Mouse (Mus musculus): ENCODE results near the gene Olfr221. TPM values are rescaled to one million over a fixed set of nuclear protein-coding genes. Genes with fewer than 3 reads are reported as not detected.

The Olfr221 gene
- polyA plus RNA-seq, 1 experiment = not detected

GRCm38 (mm10) chr14:51996231-51996841, 45.9 kb downstream of the Olfr221 start:
- H3K27me3 ChIP-seq (ENCODE audit: control insufficient read depth, insufficient read depth, insufficient read length) = no peaks in the 10 kb centered on the region
- H3K4me3 ChIP-seq (ENCODE audit: insufficient read depth, poor library complexity, severe bottlenecking) = no peak overlapping the region
- H3K79me3 ChIP-seq (ENCODE audit: low read depth) = no peaks in the 10 kb centered on the region
- H3K79me2 ChIP-seq (ENCODE audit: control insufficient read depth, insufficient read depth) = no peaks in the 10 kb centered on the region
- no peak for TF ChIP-seq CTCF (IDR thresholded peaks at IDR 0.05; ENCODE audit: control insufficient read depth, insufficient read depth, insufficient read length)
- H3K36me3 ChIP-seq (ENCODE audit: control insufficient read depth, insufficient read depth) = peaks cover 72% of the 10 kb centered on the region
- H3ac ChIP-seq (ENCODE audit: control insufficient read depth, insufficient read length, low read depth) = no peak overlapping the region

GRCm38 (mm10) chr14:51995219-51995871, 46.9 kb downstream of the Olfr221 start:
- Histone ChIP-seq H3ac (ENCODE audit: control insufficient read depth, insufficient read length, low read depth) (no peak overlapping the region), H3K4me3 (ENCODE audit: insufficient read depth, poor library complexity, severe bottlenecking) (no peak overlapping the region), H3K27me3 (ENCODE audit: control insufficient read depth, insufficient read depth, insufficient read length) (no peaks in the 10 kb centered on the region), H3K36me3 (ENCODE audit: control insufficient read depth, insufficient read depth) (peaks cover 76% of the 10 kb centered on the region), H3K79me3 (ENCODE audit: low read depth) (no peaks in the 10 kb centered on the region), H3K79me2 (ENCODE audit: control insufficient read depth, insufficient read depth) (no peaks in the 10 kb centered on the region)
- no peak for TF ChIP-seq MYOD1 (IDR thresholded peaks at IDR 0.05; ENCODE audit: control insufficient read depth, insufficient read length, low read depth)
- TF ChIP-seq CTCF (IDR thresholded peaks at IDR 0.05; ENCODE audit: control insufficient read depth, insufficient read depth, insufficient read length) = no peak
- no peak for TF ChIP-seq USF1 (IDR thresholded peaks at IDR 0.05; ENCODE audit: low read depth)
- no peak for TF ChIP-seq MAX (IDR thresholded peaks at IDR 0.05)
- TF ChIP-seq MYOG (IDR thresholded peaks at IDR 0.05; ENCODE audit: control insufficient read depth, extremely low read depth, insufficient read length) = no peak
- no peak for TF ChIP-seq FOSL1 (IDR thresholded peaks at IDR 0.05; ENCODE audit: insufficient read depth, low read length, poor library complexity, severe bottlenecking)
- TF ChIP-seq CEBPB (IDR thresholded peaks at IDR 0.05; ENCODE audit: low read depth) = no peak

DNA sequence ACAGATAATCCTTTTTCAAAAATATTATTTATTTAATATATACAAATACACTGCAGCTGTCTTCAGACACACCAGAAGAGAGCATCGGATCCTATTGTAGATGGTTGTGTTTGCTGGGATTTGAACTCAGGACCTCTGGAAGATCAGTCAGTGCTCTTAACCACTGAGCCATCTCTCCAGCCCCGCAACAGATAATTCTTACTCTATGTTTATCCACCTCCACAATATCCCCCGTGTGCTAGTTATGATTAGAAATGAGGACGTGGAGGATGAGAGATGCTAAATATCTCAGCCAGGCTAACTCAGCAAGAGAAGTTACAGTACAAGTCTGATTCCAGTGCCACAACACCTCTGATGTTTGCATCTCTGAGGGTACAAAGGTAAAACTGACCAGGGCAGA, 47.8 kb downstream of the Olfr221 start:
- Histone ChIP-seq H3K4me3 (ENCODE audit: insufficient read depth, poor library complexity, severe bottlenecking) (no peak overlapping the region), H3K27me3 (ENCODE audit: control insufficient read depth, insufficient read depth, insufficient read length) (no peaks in the 10 kb centered on the region), H3K36me3 (ENCODE audit: control insufficient read depth, insufficient read depth) (peaks cover 72% of the 10 kb centered on the region), H3K79me3 (ENCODE audit: low read depth) (no peaks in the 10 kb centered on the region), H3ac (ENCODE audit: control insufficient read depth, insufficient read length, low read depth) (no peak overlapping the region), H3K79me2 (ENCODE audit: control insufficient read depth, insufficient read depth) (no peaks in the 10 kb centered on the region)
- TF ChIP-seq CEBPB (IDR thresholded peaks at IDR 0.05; ENCODE audit: low read depth) (no peak), MYOG (IDR thresholded peaks at IDR 0.05; ENCODE audit: control insufficient read depth, extremely low read depth, insufficient read length) (no peak), CTCF (IDR thresholded peaks at IDR 0.05; ENCODE audit: control insufficient read depth, insufficient read depth, insufficient read length) (no peak), MAX (IDR thresholded peaks at IDR 0.05) (no peak), FOSL1 (IDR thresholded peaks at IDR 0.05; ENCODE audit: insufficient read depth, low read length, poor library complexity, severe bottlenecking) (no peak), USF1 (IDR thresholded peaks at IDR 0.05; ENCODE audit: low read depth) (no peak), MYOD1 (IDR thresholded peaks at IDR 0.05; ENCODE audit: control insufficient read depth, insufficient read length, low read depth) (no peak)

DNA sequence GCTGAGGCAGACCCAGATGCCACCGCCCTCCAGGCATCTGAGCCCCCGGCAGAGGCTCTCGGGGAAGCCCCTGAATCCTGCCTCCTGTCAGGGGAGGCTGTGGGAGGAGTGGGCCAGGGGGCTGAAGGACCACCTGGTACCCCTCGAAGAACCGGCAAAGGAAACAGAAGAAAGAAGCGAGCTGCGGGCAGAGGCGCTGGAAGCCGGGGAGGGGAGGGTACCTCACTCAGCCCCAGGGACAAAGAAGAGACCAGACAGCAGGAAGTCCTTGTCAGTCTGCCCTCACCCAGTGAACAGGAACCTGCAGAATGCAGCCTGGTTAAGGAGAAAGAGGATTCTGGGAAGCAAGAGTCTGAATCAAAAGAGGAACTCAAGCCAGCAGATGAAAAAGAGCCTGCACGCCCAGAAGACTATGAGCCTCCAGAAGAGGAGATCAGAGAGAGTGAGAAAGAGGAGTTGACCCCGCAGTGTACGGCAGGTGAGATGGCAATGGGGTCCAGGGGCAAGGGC, 52.7 kb downstream of the Olfr221 start:
- no peak overlapping the region for H3K4me3 ChIP-seq (ENCODE audit: insufficient read depth, poor library complexity, severe bottlenecking)
- TF ChIP-seq MAX (IDR thresholded peaks at IDR 0.05) (no peak), USF1 (IDR thresholded peaks at IDR 0.05; ENCODE audit: low read depth) (no peak), MYOG (IDR thresholded peaks at IDR 0.05; ENCODE audit: control insufficient read depth, extremely low read depth, insufficient read length) (no peak), FOSL1 (IDR thresholded peaks at IDR 0.05; ENCODE audit: insufficient read depth, low read length, poor library complexity, severe bottlenecking) (no peak), CTCF (IDR thresholded peaks at IDR 0.05; ENCODE audit: control insufficient read depth, insufficient read depth, insufficient read length) (no peak)
- peaks cover 47% of the 10 kb centered on the region for H3K36me3 ChIP-seq (ENCODE audit: control insufficient read depth, insufficient read depth)
- no peaks in the 10 kb centered on the region for H3K27me3 ChIP-seq (ENCODE audit: control insufficient read depth, insufficient read depth, insufficient read length)
- no peak overlapping the region for H3ac ChIP-seq (ENCODE audit: control insufficient read depth, insufficient read length, low read depth)
- peaks cover 29% of the 10 kb centered on the region for H3K79me2 ChIP-seq (ENCODE audit: control insufficient read depth, insufficient read depth)
- H3K79me3 ChIP-seq (ENCODE audit: low read depth) = peaks cover 5% of the 10 kb centered on the region

GRCm38 (mm10) chr14:51988731-51989130, 53.5 kb downstream of the Olfr221 start:
- H3K4me3 ChIP-seq (ENCODE audit: insufficient read depth, poor library complexity, severe bottlenecking) = no peak overlapping the region
- H3K36me3 ChIP-seq (ENCODE audit: control insufficient read depth, insufficient read depth) = peaks cover 40% of the 10 kb centered on the region
- TF ChIP-seq CTCF (IDR thresholded peaks at IDR 0.05; ENCODE audit: control insufficient read depth, insufficient read depth, insufficient read length) = no peak
- TF ChIP-seq FOSL1 (IDR thresholded peaks at IDR 0.05; ENCODE audit: insufficient read depth, low read length, poor library complexity, severe bottlenecking) = no peak
- no peak for TF ChIP-seq MYOG (IDR thresholded peaks at IDR 0.05; ENCODE audit: control insufficient read depth, extremely low read depth, insufficient read length)
- no peak for TF ChIP-seq USF1 (IDR thresholded peaks at IDR 0.05; ENCODE audit: low read depth)
- TF ChIP-seq CEBPB (IDR thresholded peaks at IDR 0.05; ENCODE audit: low read depth) = no peak
- TF ChIP-seq MAX (IDR thresholded peaks at IDR 0.05) = no peak
- TF ChIP-seq MYOD1 (IDR thresholded peaks at IDR 0.05; ENCODE audit: control insufficient read depth, insufficient read length, low read depth) = no peak
- H3K27me3 ChIP-seq (ENCODE audit: control insufficient read depth, insufficient read depth, insufficient read length) = no peaks in the 10 kb centered on the region
- peaks cover 5% of the 10 kb centered on the region for H3K79me3 ChIP-seq (ENCODE audit: low read depth)
- H3K79me2 ChIP-seq (ENCODE audit: control insufficient read depth, insufficient read depth) = peaks cover 29% of the 10 kb centered on the region
- no peak overlapping the region for H3ac ChIP-seq (ENCODE audit: control insufficient read depth, insufficient read length, low read depth)
